Mouse (Mus musculus) liver, adult 2 months (tissue): ENCODE measurements around the gene Ngly1. TPM values are rescaled to one million over a fixed set of nuclear protein-coding genes. Genes with fewer than 3 reads are reported as not detected.
A peak's percentile ranks its signal among the peaks of the same experiment; 100 is the strongest.

Experiments used
- DNase-seq: peaks from one replicate; pipeline ENCODE4 v3.0.0-alpha.2; 2011; ENCODE audit warnings: low read depth, low spot score; ENCODE audit errors: extremely low read depth
- H3K27ac ChIP-seq: fragments of 200-500 bp; replicated peaks from 2 replicates; pipeline ENCODE4 v1.5.1; 2012; ENCODE audit warnings: low read depth, mild to moderate bottlenecking, control low read depth, inconsistent platforms, low read length; ENCODE audit not compliant: insufficient read depth
- H3K27me3 ChIP-seq: fragments of 200-500 bp; 2 replicates; pipeline ENCODE4 v1.6.1; 2012; ENCODE audit warnings: mild to moderate bottlenecking, moderate library complexity, low read length, inconsistent platforms; ENCODE audit not compliant: control insufficient read depth, insufficient read depth
- H3K36me3 ChIP-seq: fragments of 200-500 bp; 2 replicates; pipeline ENCODE4 v1.6.1; 2012; ENCODE audit warnings: low read length, inconsistent platforms; ENCODE audit not compliant: control insufficient read depth, insufficient read depth
- H3K4me1 ChIP-seq: fragments of 200-500 bp; 2 replicates; pipeline ENCODE4 v1.6.1; 2011; ENCODE audit warnings: low read length; ENCODE audit not compliant: control insufficient read depth, insufficient read depth
- H3K4me3 ChIP-seq: fragments of 200-500 bp; 2 replicates; pipeline ENCODE4 v1.5.1; 2011; ENCODE audit warnings: low read depth, mild to moderate bottlenecking, control low read depth, low read length, moderate library complexity; ENCODE audit not compliant: insufficient read depth
- H3K79me2 ChIP-seq: fragments of 200-500 bp; 2 replicates; pipeline ENCODE4 v1.6.1; 2012; ENCODE audit warnings: inconsistent platforms, mild to moderate bottlenecking, low read length, moderate library complexity; ENCODE audit not compliant: control insufficient read depth, insufficient read depth
- H3K9ac ChIP-seq: fragments of 200-500 bp; 2 replicates; pipeline ENCODE4 v1.6.1; 2012; ENCODE audit warnings: low read depth, mild to moderate bottlenecking, control low read depth, inconsistent platforms, low read length
- CTCF ChIP-seq: fragments of 200-500 bp; IDR thresholded peaks from 2 replicates; pipeline ENCODE4 v1.5.1; 2011; ENCODE audit warnings: low read depth, low read length, control low read depth
- POLR2A ChIP-seq: fragments of 200-500 bp; IDR thresholded peaks from 2 replicates; pipeline ENCODE4 v1.6.1; 2011; ENCODE audit warnings: low read length, control low read depth; ENCODE audit not compliant: insufficient read depth; ENCODE audit errors: extremely low read depth
- WGBS: fragments of 180-500 bp; shearing (Covaris S2); methylation state at CpG from one replicate; pipeline ENCODE4 v1.1.7; 2018; 5-methylcytosine and 5-hydroxymethylcytosine counted together
- polyA plus RNA-seq: library from polyadenylated mRNA; depleted of rRNA; stranded (reverse); fragments of >200 nt; gene quantifications from 2 replicates; pipeline ENCODE4 v1.2.3, GENCODE M21; 2012; rRNA removed
- total RNA-seq: library from RNA; depleted of rRNA; stranded (reverse); fragments of >200 nt; gene quantifications from 2 replicates; pipeline ENCODE4 v1.2.3, GENCODE M21; 2014; rRNA removed

Gene Ngly1
- total RNA-seq (44.5 and 47.1 TPM in 2 replicates), polyA plus RNA-seq (25.4 and 47.6 TPM in 2 replicates)

DNA sequence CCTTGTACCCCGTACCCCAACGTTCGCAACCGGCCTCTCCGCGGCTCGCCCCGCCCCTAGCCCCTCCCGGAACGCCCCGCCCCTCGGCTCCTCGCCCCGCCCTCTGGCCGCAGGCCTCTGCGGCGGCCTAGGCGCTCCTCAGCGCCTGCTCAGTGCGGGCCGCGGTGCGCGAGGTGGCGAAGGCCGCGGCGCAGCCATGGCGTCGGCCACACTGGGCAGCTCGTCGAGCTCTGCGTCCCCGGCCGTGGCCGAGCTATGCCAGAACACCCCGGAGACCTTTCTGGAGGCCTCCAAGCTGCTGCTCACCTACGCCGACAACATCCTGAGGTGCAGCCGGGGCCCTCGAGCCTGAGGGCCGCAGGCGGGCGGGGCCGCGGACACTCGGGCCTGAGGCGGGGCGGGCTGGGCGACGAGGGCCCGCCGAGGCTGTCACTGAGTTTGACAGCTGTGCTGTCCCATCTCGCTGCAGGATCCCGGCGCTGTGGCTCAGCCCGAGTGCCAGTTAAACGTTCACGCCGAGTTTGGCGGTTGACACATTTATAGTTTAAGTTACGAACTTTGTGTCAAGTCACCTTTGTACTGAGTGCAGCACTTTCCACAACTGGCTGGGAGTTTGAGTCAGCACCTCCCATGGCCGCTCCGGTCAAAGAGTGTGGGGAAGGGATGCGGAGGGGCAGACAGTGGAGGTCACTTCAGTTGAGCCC, at the start of gene Ngly1, which contains the start of gene Oxsm:
Gene Ngly1 (plus strand): TSS at position 110 of the 704 bp plus-strand sequence.
Gene Oxsm (minus strand): TSS at position 638 of the 704 bp plus-strand sequence.
- H3K27me3 ChIP-seq = no peaks in the 10 kb centered on the region
- peak within 1 kb of the TSS; percentile 100 for H3K9ac ChIP-seq
- peaks cover 2% of the 10 kb centered on the region; the same call in 1 of the 2 replicates for H3K36me3 ChIP-seq
- peak within 1 kb of the TSS; percentile 98 for H3K4me3 ChIP-seq
- peaks cover 12% of the 10 kb centered on the region; the same call in 1 of the 2 replicates for H3K79me2 ChIP-seq
- H3K27ac ChIP-seq = peak within 1 kb of the TSS; percentile 99
- peak; percentile 84 for DNase-seq
- WGBS = under 1% methylated on average over 65 of the region's 65 CpGs
- H3K4me1 ChIP-seq = peaks cover 22% of the 10 kb centered on the region
- TF ChIP-seq POLR2A (peak; percentile 96), CTCF (no peak)

DNA sequence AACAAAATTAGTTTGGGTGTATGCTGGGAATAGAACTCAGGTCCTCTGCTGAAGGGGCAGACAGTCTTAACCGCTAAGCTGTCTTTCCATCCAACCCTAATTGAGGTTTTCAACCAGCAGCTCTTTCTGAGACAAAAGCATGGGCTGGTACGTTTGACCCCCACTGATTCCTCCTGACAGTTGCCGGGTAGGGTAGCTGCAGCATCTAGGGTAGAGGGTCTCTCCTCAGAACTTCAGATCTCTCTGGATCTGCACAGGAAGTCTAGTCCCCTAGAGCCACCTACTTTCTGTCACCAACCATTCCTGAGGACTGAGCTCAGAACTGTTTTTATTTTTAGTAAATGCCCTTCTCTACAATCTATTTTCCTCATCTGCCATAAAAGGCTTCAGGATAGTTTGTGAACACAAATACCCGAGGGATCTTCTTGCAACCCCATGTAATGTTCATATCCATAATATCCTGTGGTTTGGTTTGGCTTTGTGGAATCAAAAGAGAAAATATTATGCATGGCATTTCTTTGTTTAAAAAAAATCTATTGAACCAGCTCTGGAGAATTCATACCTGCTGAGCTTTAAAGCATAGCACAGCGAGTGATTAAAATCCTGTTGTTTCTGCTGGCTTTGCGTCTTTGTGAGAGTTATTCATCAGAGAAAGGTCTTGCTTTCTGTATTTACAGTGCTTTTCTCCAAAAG, 48.7 kb upstream of the Ngly1 start:
- Histone ChIP-seq H3K4me1 (no peaks in the 10 kb centered on the region), H3K79me2 (no peaks in the 10 kb centered on the region), H3K4me3 (no peak overlapping the region), H3K27me3 (no peaks in the 10 kb centered on the region), H3K27ac (no peak overlapping the region), H3K36me3 (no peaks in the 10 kb centered on the region), H3K9ac (no peak overlapping the region)
- no peak for DNase-seq
- WGBS = 71% methylated on average over 6 of the region's 6 CpGs
- TF ChIP-seq POLR2A = no peak

DNA sequence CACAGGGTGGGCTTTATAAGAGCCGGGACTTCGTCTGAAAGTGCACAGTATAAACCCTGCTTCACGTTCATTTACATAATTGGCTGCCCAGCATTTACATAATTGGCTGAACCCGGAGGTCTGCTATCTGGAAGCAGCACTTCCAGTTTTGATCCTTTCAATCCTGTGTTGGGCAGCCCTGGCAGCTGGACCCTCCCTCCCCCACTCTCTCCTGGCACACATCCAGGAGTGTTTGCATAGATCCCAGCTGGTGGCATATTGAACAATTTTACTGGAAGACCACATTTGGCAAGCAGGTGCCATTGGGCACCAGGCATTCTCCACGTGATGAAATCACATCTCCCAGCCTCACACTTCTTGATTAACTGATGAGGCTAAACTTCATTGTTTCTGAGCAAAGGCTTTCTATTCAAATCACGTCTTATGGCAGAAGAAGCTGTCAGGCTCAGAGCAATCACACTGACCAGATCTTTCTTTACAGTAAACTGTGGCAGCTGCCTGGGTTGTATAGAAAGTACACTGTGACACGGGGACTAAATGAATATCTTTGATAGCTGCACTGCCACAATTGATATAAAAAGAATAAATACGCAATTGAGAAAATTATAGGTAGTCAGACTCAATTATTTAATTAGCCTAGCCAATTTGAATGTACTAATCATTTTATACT, 48.0 kb upstream of the Ngly1 start:
- Histone ChIP-seq H3K27me3 (no peaks in the 10 kb centered on the region), H3K4me3 (no peak overlapping the region), H3K4me1 (no peaks in the 10 kb centered on the region), H3K36me3 (no peaks in the 10 kb centered on the region), H3K27ac (no peak overlapping the region), H3K9ac (no peak overlapping the region), H3K79me2 (no peaks in the 10 kb centered on the region)
- DNase-seq = no peak
- TF ChIP-seq CTCF = no peak
- TF ChIP-seq POLR2A = no peak
- 49% methylated on average over 8 of the region's 8 CpGs for WGBS

DNA sequence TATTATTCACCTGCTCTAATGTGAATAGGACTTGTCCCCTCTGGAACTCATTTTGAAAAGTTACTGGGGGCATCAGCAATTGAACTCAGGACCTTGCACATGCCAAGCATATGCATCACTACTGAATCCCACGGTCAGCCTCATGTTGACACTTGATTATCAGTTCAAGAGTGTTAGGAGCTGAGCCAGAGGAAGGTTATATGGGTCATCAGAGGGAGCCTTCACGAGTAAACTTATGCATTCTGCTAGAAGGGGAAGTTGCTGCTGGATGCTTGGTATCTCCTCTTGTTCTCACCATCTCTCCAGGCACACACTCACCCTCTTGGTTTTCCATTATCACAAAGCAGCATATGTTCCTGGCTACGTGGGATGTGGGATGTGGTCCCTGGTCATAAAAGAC, 47.4 kb upstream of the Ngly1 start:
- 24% methylated on average over 3 of the region's 3 CpGs for WGBS

GRCm38 (mm10) chr14:16207722-16208121, 41.4 kb upstream of the Ngly1 start:
- Histone ChIP-seq H3K9ac (no peak overlapping the region), H3K79me2 (no peaks in the 10 kb centered on the region), H3K4me3 (no peak overlapping the region), H3K27me3 (no peaks in the 10 kb centered on the region), H3K27ac (no peak overlapping the region), H3K4me1 (no peaks in the 10 kb centered on the region), H3K36me3 (no peaks in the 10 kb centered on the region)
- TF ChIP-seq POLR2A = no peak
- no peak for TF ChIP-seq CTCF
- DNase-seq = no peak

More for the DNA sequence above, 47.4 kb upstream of the Ngly1 start:
- Histone ChIP-seq H3K9ac (no peak overlapping the region), H3K4me1 (no peaks in the 10 kb centered on the region), H3K36me3 (no peaks in the 10 kb centered on the region), H3K27me3 (no peaks in the 10 kb centered on the region), H3K27ac (no peak overlapping the region), H3K4me3 (no peak overlapping the region), H3K79me2 (no peaks in the 10 kb centered on the region)
- DNase-seq = no peak
- TF ChIP-seq CTCF (no peak), POLR2A (no peak)

GRCm38 (mm10) chr14:16219015-16219414, 30.1 kb upstream of the Ngly1 start:
- 54% methylated on average over 2 of the region's 2 CpGs for WGBS
- H3K27ac ChIP-seq = no peak overlapping the region
- H3K36me3 ChIP-seq = no peaks in the 10 kb centered on the region
- DNase-seq = peak; percentile 51
- no peak overlapping the region for H3K4me3 ChIP-seq
- TF ChIP-seq POLR2A = no peak
- TF ChIP-seq CTCF = peak; percentile 44
- no peaks in the 10 kb centered on the region for H3K79me2 ChIP-seq
- no peak overlapping the region for H3K9ac ChIP-seq
- no peaks in the 10 kb centered on the region for H3K4me1 ChIP-seq
- no peaks in the 10 kb centered on the region for H3K27me3 ChIP-seq
